Mouse (Mus musculus) neural tube, embryonic 15.5 days (tissue): ENCODE measurements around the gene Igsf10. TPM values are rescaled to one million over a fixed set of nuclear protein-coding genes. Genes with fewer than 3 reads are reported as not detected.

ENCODE experiments used
- ATAC-seq: fragments of 200-750 bp; cut with Nextera tagmentation; 2 replicates; pipeline ENCODE4 v1.8.0; 2017; ENCODE audit warnings: mild to moderate bottlenecking, moderate TSS enrichment, moderate library complexity; ENCODE audit not compliant: low FRiP score
- H3K27ac ChIP-seq: fragments of 300-500 bp; sonication (generic); replicated peaks from 2 replicates; pipeline ENCODE4 v1.5.1; 2015; ENCODE audit warnings: mild to moderate bottlenecking, inconsistent platforms
- H3K27me3 ChIP-seq: fragments of 300-500 bp; sonication (generic); replicated peaks from 2 replicates; pipeline ENCODE4 v1.6.1; 2015; ENCODE audit warnings: inconsistent platforms
- H3K36me3 ChIP-seq: fragments of 300-500 bp; sonication (generic); 2 replicates; pipeline ENCODE4 v1.6.1; 2015; ENCODE audit warnings: inconsistent platforms
- H3K4me1 ChIP-seq: fragments of 300-500 bp; sonication (generic); 2 replicates; pipeline ENCODE4 v1.6.1; 2015; ENCODE audit warnings: inconsistent platforms
- H3K4me2 ChIP-seq: fragments of 300-500 bp; sonication (generic); 2 replicates; pipeline ENCODE4 v1.6.1; 2015; ENCODE audit warnings: inconsistent platforms, mild to moderate bottlenecking, moderate library complexity
- H3K4me3 ChIP-seq: fragments of 300-500 bp; sonication (generic); replicated peaks from 2 replicates; pipeline ENCODE4 v1.5.1; 2015; ENCODE audit warnings: mild to moderate bottlenecking, inconsistent platforms
- H3K9ac ChIP-seq: fragments of 300-500 bp; sonication (generic); replicated peaks from 2 replicates; pipeline ENCODE4 v1.6.1; 2015; ENCODE audit warnings: mild to moderate bottlenecking, inconsistent platforms
- H3K9me3 ChIP-seq: fragments of 300-500 bp; sonication (generic); replicated peaks from 2 replicates; pipeline ENCODE4 v1.6.1; 2016; ENCODE audit warnings: inconsistent platforms
- WGBS: fragments of 180-500 bp; shearing (Covaris S2); methylation state at CpG from one replicate; pipeline ENCODE4 v1.1.7; 2015; ENCODE audit warnings: mixed read lengths; 5-methylcytosine and 5-hydroxymethylcytosine counted together
- polyA plus RNA-seq: library from polyadenylated mRNA; unstranded; fragments of >200 nt; fragmentation: Nextera tagmentation; extraction: Ambion mirVana; gene quantifications from 2 replicates; pipeline ENCODE4 v1.2.1, GENCODE M21; 2015

Igsf10 gene
- polyA plus RNA-seq, 1 experiment from 2014 or later = 3.0 TPM

DNA sequence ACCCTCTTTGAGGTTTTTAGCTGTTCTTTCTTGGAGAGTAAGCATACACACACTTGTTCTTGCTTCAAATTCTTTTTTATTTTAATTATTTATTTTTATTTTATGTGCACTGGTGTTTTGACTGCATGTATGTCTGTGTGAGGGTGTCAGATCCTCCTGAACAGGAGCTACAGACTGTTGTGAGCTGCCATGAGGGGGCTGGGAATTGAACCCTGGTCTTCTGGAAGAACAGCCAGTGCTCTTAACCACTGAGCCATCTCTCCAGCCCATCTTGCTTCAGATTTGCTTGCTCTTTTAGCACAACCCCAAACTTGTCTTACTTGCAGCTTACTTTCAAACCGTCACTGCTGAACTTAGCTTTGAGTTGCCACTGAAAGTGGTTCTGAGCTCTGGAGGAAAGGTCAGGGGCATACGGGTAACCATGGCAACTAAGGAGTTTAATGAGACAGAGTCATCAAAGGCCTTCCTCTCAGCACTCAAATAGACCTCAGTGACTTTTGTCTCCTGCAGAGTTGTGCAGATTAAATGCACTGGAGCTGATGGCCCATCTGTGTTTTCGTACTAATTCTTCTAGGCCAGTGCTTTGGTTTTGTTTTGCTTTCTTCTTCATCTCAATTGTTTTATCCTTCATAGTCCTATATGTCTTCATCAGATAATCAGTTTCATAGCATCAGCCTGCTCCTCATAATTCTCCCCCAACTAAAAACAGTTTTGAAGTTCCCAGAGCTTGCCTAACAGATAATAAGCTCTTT is 66.5 kb downstream of the Igsf10 start:
- peaks cover 6% of the 10 kb centered on the region for H3K36me3 ChIP-seq
- no peak overlapping the region for H3K4me2 ChIP-seq
- whole genome bisulfite sequencing = 7% methylated on average over 3 of the region's 3 CpGs
- no peaks in the 10 kb centered on the region for H3K4me1 ChIP-seq
- no peak for ATAC-seq
- H3K9ac ChIP-seq = no peak overlapping the region
- no peak overlapping the region for H3K4me3 ChIP-seq
- no peak overlapping the region for H3K27ac ChIP-seq
- no peaks in the 10 kb centered on the region for H3K9me3 ChIP-seq
- H3K27me3 ChIP-seq = no peaks in the 10 kb centered on the region

DNA sequence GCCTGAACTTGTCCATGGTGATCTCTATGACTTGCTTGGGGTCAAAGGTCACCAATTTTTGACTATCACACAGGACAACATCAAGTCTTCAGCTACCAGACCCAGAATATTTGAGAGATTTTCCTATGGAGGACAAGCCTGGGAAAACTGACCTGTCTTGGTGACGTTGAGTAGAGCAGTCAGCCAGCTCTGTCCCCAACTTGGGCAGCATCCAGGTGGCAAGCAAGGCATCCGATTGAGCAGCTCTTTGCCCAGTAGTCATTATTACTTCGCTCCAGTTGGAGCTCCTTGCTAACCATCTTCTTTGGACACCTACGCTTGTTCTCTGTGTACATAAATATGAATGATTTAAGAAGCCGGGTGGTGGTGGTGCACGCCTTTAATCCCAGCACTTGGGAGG is 73.4 kb downstream of the Igsf10 start:
- Histone ChIP-seq H3K27ac (no peak overlapping the region), H3K9ac (no peak overlapping the region), H3K4me3 (no peak overlapping the region), H3K27me3 (no peaks in the 10 kb centered on the region), H3K36me3 (peaks cover 16% of the 10 kb centered on the region), H3K4me1 (no peaks in the 10 kb centered on the region), H3K9me3 (no peaks in the 10 kb centered on the region), H3K4me2 (no peak overlapping the region)
- ATAC-seq = no peak
- WGBS = 93% methylated on average over 6 of the region's 6 CpGs

Other genes starting within 250 kb of the Igsf10 start
- gene Gpr171, start 242.6 kb downstream of the Igsf10 start, polyA plus RNA-seq = 1.6 and 4.4 TPM in 2 replicates
- gene P2ry14, start 190.8 kb downstream of the Igsf10 start, polyA plus RNA-seq = 4.9 and 5.0 TPM in 2 replicates
- gene Gpr87, start 149.3 kb downstream of the Igsf10 start, polyA plus RNA-seq = 0.13 and 0.77 TPM in 2 replicates
- gene P2ry13, start 133.5 kb downstream of the Igsf10 start, polyA plus RNA-seq = 1.9 and 2.3 TPM in 2 replicates
- 8.1 and 8.6 TPM in 2 replicates for gene P2ry12, start 81.5 kb downstream of the Igsf10 start, polyA plus RNA-seq